22 mouse cellular contexts compared by ENCODE assay signal in genomic region chr16:26247926-26248325, GRCm38 (mm10).
DNase-seq lines count a peak whose midpoint lies in the region; ATAC-seq and TF ChIP-seq lines count a peak whose summit lies in the region.
"Had no signal": no experiment of that assay in that cellular context is flagged by ENCODE, and none has a peak within 500 bp of the region (broad histone marks: within the 10 kb centered on the region; RNA-seq: fewer than 3 reads in every experiment).

No protein-coding gene starts in this region.

- no peaks in the 10 kb centered on the region for H3K27me3 ChIP-seq in midbrain, embryonic 11.5 days (ENCODE audit: control insufficient read depth, insufficient read depth, low read length)
- no peaks in the 10 kb centered on the region for H3K27me3 ChIP-seq in midbrain, postnatal 0 days (ENCODE audit: insufficient read depth, low read length)
- H3K27me3 ChIP-seq in hindbrain, postnatal 0 days (ENCODE audit: insufficient read depth, low read length): no peaks in the 10 kb centered on the region
- H3K27me3 ChIP-seq: forebrain, embryonic 15.5 days; hindbrain, embryonic 15.5 days; midbrain, embryonic 15.5 days had no signal

- TF ChIP-seq CTCF in midbrain, postnatal 0 days (IDR thresholded peaks at IDR 0.05): no peak
- TF ChIP-seq CTCF in hindbrain, postnatal 0 days (IDR thresholded peaks at IDR 0.05; ENCODE audit: low read depth): no peak

- no peaks in the 10 kb centered on the region for H3K9me3 ChIP-seq in midbrain, embryonic 11.5 days (ENCODE audit: control insufficient read depth, low read length)
- H3K9me3 ChIP-seq in midbrain, postnatal 0 days (ENCODE audit: low read length): no peaks in the 10 kb centered on the region
- H3K9me3 ChIP-seq in hindbrain, postnatal 0 days (ENCODE audit: low read length): no peaks in the 10 kb centered on the region
- H3K9me3 ChIP-seq: forebrain, embryonic 15.5 days; hindbrain, embryonic 15.5 days; midbrain, embryonic 15.5 days had no signal

- H3K36me3 ChIP-seq in midbrain, embryonic 11.5 days (ENCODE audit: control insufficient read depth, insufficient read depth, low read length): no peaks in the 10 kb centered on the region
- H3K36me3 ChIP-seq in midbrain, postnatal 0 days (ENCODE audit: insufficient read depth, low read length): no peaks in the 10 kb centered on the region
- H3K36me3 ChIP-seq in hindbrain, postnatal 0 days (ENCODE audit: insufficient read depth, low read length): no peaks in the 10 kb centered on the region
- H3K36me3 ChIP-seq: forebrain, embryonic 15.5 days; G1E; hindbrain, embryonic 15.5 days; midbrain, embryonic 15.5 days had no signal

- WGBS in midbrain, embryonic 11.5 days: 94% methylated on average over 1 of the region's 1 CpGs
- WGBS in midbrain, postnatal 0 days: 88% methylated on average over 1 of the region's 1 CpGs
- 93% methylated on average over 1 of the region's 1 CpGs for WGBS in hindbrain, postnatal 0 days

- H3K4me1 ChIP-seq in midbrain, embryonic 11.5 days (ENCODE audit: control insufficient read depth, insufficient read depth, low read length): no peaks in the 10 kb centered on the region
- H3K4me1 ChIP-seq in midbrain, postnatal 0 days (ENCODE audit: insufficient read depth, low read length): no peaks in the 10 kb centered on the region
- no peaks in the 10 kb centered on the region for H3K4me1 ChIP-seq in hindbrain, postnatal 0 days (ENCODE audit: insufficient read depth, low read length)
- H3K4me1 ChIP-seq: forebrain, embryonic 15.5 days; hindbrain, embryonic 15.5 days; midbrain, embryonic 15.5 days had no signal

- H3K4me2 ChIP-seq in midbrain, embryonic 11.5 days: no peak overlapping the region
- H3K4me2 ChIP-seq in midbrain, postnatal 0 days (ENCODE audit: low read depth, low read length, poor library complexity, severe bottlenecking): no peak overlapping the region
- H3K4me2 ChIP-seq in hindbrain, postnatal 0 days (ENCODE audit: low read depth, low read length): no peak overlapping the region
- H3K4me2 ChIP-seq: forebrain, embryonic 15.5 days; hindbrain, embryonic 15.5 days; midbrain, embryonic 15.5 days had no signal

- no peak for ATAC-seq in midbrain, embryonic 11.5 days (ENCODE audit: low FRiP score)
- no peak for ATAC-seq in midbrain, postnatal 0 days (ENCODE audit: low FRiP score)
- ATAC-seq in granulocyte monocyte progenitor cell, adult 5-6 weeks (replicated peaks; ENCODE audit: poor library complexity, severe bottlenecking): peak; percentile 27; the same call in 1 of the 2 replicates
- no peak for ATAC-seq in erythroid progenitor cell, adult 5-6 weeks (replicated peaks; ENCODE audit: low FRiP score, poor library complexity, severe bottlenecking)
- no peak for ATAC-seq in hindbrain, postnatal 0 days
- ATAC-seq: forebrain, embryonic 15.5 days; intestine, postnatal 0 days; lung, postnatal 0 days; midbrain, embryonic 15.5 days had no signal

- H3K4me3 ChIP-seq in midbrain, embryonic 11.5 days (ENCODE audit: low read depth, low read length): no peak overlapping the region
- no peak overlapping the region for H3K4me3 ChIP-seq in midbrain, postnatal 0 days (ENCODE audit: low read depth, low read length)
- no peak overlapping the region for H3K4me3 ChIP-seq in hindbrain, postnatal 0 days (ENCODE audit: low read length)
- H3K4me3 ChIP-seq: forebrain, embryonic 15.5 days; hindbrain, embryonic 15.5 days; midbrain, embryonic 15.5 days had no signal

- DNase-seq in embryo, embryonic 10.5 days (ENCODE audit: low spot score): peak; percentile 15
- DNase-seq in embryo, embryonic 9.5 days (ENCODE audit: extremely low spot score): no peak
- DNase-seq in midbrain, embryonic 11.5 days (ENCODE audit: low spot score, missing footprints): peak; percentile 47
- DNase-seq in midbrain, postnatal 0 days (ENCODE audit: low spot score): no peak
- no peak for DNase-seq in hindbrain, postnatal 0 days (ENCODE audit: low spot score)
- DNase-seq in cerebellum, adult 18-20 months: no peak
- DNase-seq: adrenal gland, adult 8-10 months; cerebellum, adult 9-10 months; heart, adult 18-20 months; heart, postnatal 36 days; liver; retina, postnatal 1 day; right cerebral cortex, postnatal 4 days; thymus, adult 2 months had no signal

- no peak overlapping the region for H3K27ac ChIP-seq in midbrain, embryonic 11.5 days (ENCODE audit: low read depth, low read length)
- H3K27ac ChIP-seq in midbrain, postnatal 0 days (ENCODE audit: low read depth, low read length): no peak overlapping the region
- H3K27ac ChIP-seq in hindbrain, postnatal 0 days: no peak overlapping the region
- H3K27ac ChIP-seq: forebrain, embryonic 15.5 days; hindbrain, embryonic 15.5 days; midbrain, embryonic 15.5 days had no signal

- H3K9ac ChIP-seq in midbrain, embryonic 11.5 days (ENCODE audit: low read length): no peak overlapping the region
- H3K9ac ChIP-seq in midbrain, postnatal 0 days (replicated peaks; ENCODE audit: low read length, poor library complexity, severe bottlenecking): no peak overlapping the region
- no peak overlapping the region for H3K9ac ChIP-seq in hindbrain, postnatal 0 days (replicated peaks; ENCODE audit: low read length)
- H3K9ac ChIP-seq: forebrain, embryonic 15.5 days; hindbrain, embryonic 15.5 days; midbrain, embryonic 15.5 days had no signal

Comparison
In these comparisons a context has a peak if more than half of its experiments do, and no peak if none do; other contexts are left out.
1. DNase-seq: peak in embryo, embryonic 10.5 days (single experiment) and midbrain, embryonic 11.5 days (single experiment); none in embryo, embryonic 9.5 days (single experiment), midbrain, postnatal 0 days (single experiment), hindbrain, postnatal 0 days (single experiment) and cerebellum, adult 18-20 months (0 of 2).